Mouse (Mus musculus): ENCODE data around the gene Zfp579. TPM values are rescaled to one million over a fixed set of nuclear protein-coding genes. Genes with fewer than 3 reads are reported as not detected.

Zfp579 gene
- polyA plus RNA-seq, 1 experiment from 2014 or later, result 10.9 TPM

GRCm38 (mm10) chr7:4936832-4937231 lies 59.1 kb downstream of the Zfp579 start:
- DNase-seq (ENCODE audit: low spot score) (no peak), ATAC-seq (ENCODE audit: low FRiP score, low TSS enrichment) (no peak)
- Histone ChIP-seq H3K9me3 (ENCODE audit: control insufficient read depth, low read length) (no peaks in the 10 kb centered on the region), H3K4me1 (replicated peaks; ENCODE audit: control insufficient read depth, insufficient read depth) (no peaks in the 10 kb centered on the region), H3K4me3 (ENCODE audit: low read depth, low read length) (no peak overlapping the region), H3K36me3 (ENCODE audit: control insufficient read depth, insufficient read depth, low read length) (no peaks in the 10 kb centered on the region), H3K9ac (ENCODE audit: low read length) (no peak overlapping the region), H3K27me3 (ENCODE audit: control insufficient read depth, insufficient read depth, low read length) (no peaks in the 10 kb centered on the region), H3K27ac (replicated peaks) (no peak overlapping the region), H3K4me2 (replicated peaks; ENCODE audit: low read depth) (no peak overlapping the region)
- 74% methylated on average over 10 of the region's 10 CpGs for WGBS
- TF ChIP-seq CTCF (IDR thresholded peaks at IDR 0.05; ENCODE audit: low read depth), result no peak

- peak; percentile 44 for TF ChIP-seq CTCF (IDR thresholded peaks at IDR 0.05; ENCODE audit: low read depth)
- TF ChIP-seq EP300 (optimal IDR thresholded peaks at IDR 0.05), result no peak
- H3K4me2 ChIP-seq (replicated peaks; ENCODE audit: low read depth), result no peak overlapping the region
- H3K9ac ChIP-seq (ENCODE audit: low read length), result no peak overlapping the region
- no peaks in the 10 kb centered on the region for H3K9me3 ChIP-seq (ENCODE audit: control insufficient read depth, low read length)
- H3K27me3 ChIP-seq (ENCODE audit: control insufficient read depth, insufficient read depth, low read length), result no peaks in the 10 kb centered on the region
- no peak overlapping the region for H3K27ac ChIP-seq (replicated peaks)
- no peaks in the 10 kb centered on the region for H3K36me3 ChIP-seq (ENCODE audit: control insufficient read depth, insufficient read depth, low read length)
- H3K4me3 ChIP-seq (ENCODE audit: low read depth, low read length), result no peak overlapping the region
- no peaks in the 10 kb centered on the region for H3K4me1 ChIP-seq (replicated peaks; ENCODE audit: control insufficient read depth, insufficient read depth)
- 73% methylated on average over 4 of the region's 4 CpGs for WGBS
- ATAC-seq (ENCODE audit: low FRiP score, low TSS enrichment) (no peak), DNase-seq (ENCODE audit: low spot score) (no peak)
Observed at GRCm38 (mm10) chr7:4934160-4934914, 61.6 kb downstream of the Zfp579 start.

Other genes starting within 250 kb of the Zfp579 start
- 43.1 and 46.5 TPM in 2 replicates for gene Cox6b2, start 243.1 kb downstream of the Zfp579 start, polyA plus RNA-seq (2015; fragmentation: Nextera tagmentation; extraction: Ambion mirVana)
- not detected in 2 replicates for gene Fam71e2, start 224.9 kb downstream of the Zfp579 start, polyA plus RNA-seq (2015; fragmentation: Nextera tagmentation; extraction: Ambion mirVana)
- 0.42 and 0.65 TPM in 2 replicates for gene Il11, start 213.3 kb downstream of the Zfp579 start, polyA plus RNA-seq (2015; fragmentation: Nextera tagmentation; extraction: Ambion mirVana)
- gene Tmem190, start 213.2 kb downstream of the Zfp579 start, polyA plus RNA-seq (2015; fragmentation: Nextera tagmentation; extraction: Ambion mirVana), result 0.42 and 0.80 TPM in 2 replicates
- 69.0 and 70.7 TPM in 2 replicates for gene Tmem238, start 206.5 kb downstream of the Zfp579 start, polyA plus RNA-seq (2015; fragmentation: Nextera tagmentation; extraction: Ambion mirVana)
- gene Rpl28, start 203.3 kb downstream of the Zfp579 start, polyA plus RNA-seq (2015; fragmentation: Nextera tagmentation; extraction: Ambion mirVana), result 322 and 359 TPM in 2 replicates
- gene Ube2s, start 183.6 kb downstream of the Zfp579 start, polyA plus RNA-seq (2015; fragmentation: Nextera tagmentation; extraction: Ambion mirVana), result 95.5 and 111 TPM in 2 replicates
- gene Shisa7, start 151.5 kb downstream of the Zfp579 start, polyA plus RNA-seq (2015; fragmentation: Nextera tagmentation; extraction: Ambion mirVana), result 0.15 and 0.16 TPM in 2 replicates
- gene Isoc2b, start 125.9 kb downstream of the Zfp579 start, polyA plus RNA-seq (2015; fragmentation: Nextera tagmentation; extraction: Ambion mirVana), result 17.5 and 21.7 TPM in 2 replicates
- gene Isoc2a, start 119.0 kb downstream of the Zfp579 start, polyA plus RNA-seq (2015; fragmentation: Nextera tagmentation; extraction: Ambion mirVana), result 0.56 and 0.67 TPM in 2 replicates
- gene Gm36210, start 89.6 kb downstream of the Zfp579 start, polyA plus RNA-seq (2015; fragmentation: Nextera tagmentation; extraction: Ambion mirVana), result not detected in 2 replicates
- 1.8 and 1.9 TPM in 2 replicates for gene Zfp628, start 80.9 kb downstream of the Zfp579 start, polyA plus RNA-seq (2015; fragmentation: Nextera tagmentation; extraction: Ambion mirVana)
- 2.3 and 2.5 TPM in 2 replicates for gene Nat14, start 74.1 kb downstream of the Zfp579 start, polyA plus RNA-seq (2015; fragmentation: Nextera tagmentation; extraction: Ambion mirVana)
- gene Ssc5d, start 70.4 kb downstream of the Zfp579 start, polyA plus RNA-seq (2015; fragmentation: Nextera tagmentation; extraction: Ambion mirVana), result 1.3 and 1.9 TPM in 2 replicates
- 0.15 TPM in 1 of 2 replicates, not detected in the other for gene Sbk2, start 31.8 kb downstream of the Zfp579 start, polyA plus RNA-seq (2015; fragmentation: Nextera tagmentation; extraction: Ambion mirVana)
- gene Sbk3, start 25.0 kb downstream of the Zfp579 start, polyA plus RNA-seq (2015; fragmentation: Nextera tagmentation; extraction: Ambion mirVana), result 0.04 TPM in 1 of 2 replicates, not detected in the other
- 14.0 and 16.3 TPM in 2 replicates for gene Zfp524, start 18.3 kb upstream of the Zfp579 start, polyA plus RNA-seq (2015; fragmentation: Nextera tagmentation; extraction: Ambion mirVana)
- gene Fiz1, start 18.5 kb upstream of the Zfp579 start, polyA plus RNA-seq (2015; fragmentation: Nextera tagmentation; extraction: Ambion mirVana), result 14.9 and 17.8 TPM in 2 replicates
- gene Gm44973, start 19.3 kb upstream of the Zfp579 start, polyA plus RNA-seq (2015; fragmentation: Nextera tagmentation; extraction: Ambion mirVana), result 3.3 and 3.7 TPM in 2 replicates
- gene Zfp865, start 24.2 kb upstream of the Zfp579 start, polyA plus RNA-seq (2015; fragmentation: Nextera tagmentation; extraction: Ambion mirVana), result 2.2 and 2.3 TPM in 2 replicates
- gene Ccdc106, start 24.4 kb upstream of the Zfp579 start, polyA plus RNA-seq (2015; fragmentation: Nextera tagmentation; extraction: Ambion mirVana), result 13.6 and 14.6 TPM in 2 replicates
- gene 4632433K11Rik, start 38.0 kb upstream of the Zfp579 start, polyA plus RNA-seq (2015; fragmentation: Nextera tagmentation; extraction: Ambion mirVana), result not detected in 2 replicates
- 4.1 and 4.3 TPM in 2 replicates for gene Zfp784, start 42.3 kb upstream of the Zfp579 start, polyA plus RNA-seq (2015; fragmentation: Nextera tagmentation; extraction: Ambion mirVana)
- 21.0 and 21.6 TPM in 2 replicates for gene Zfp580, start 55.4 kb upstream of the Zfp579 start, polyA plus RNA-seq (2015; fragmentation: Nextera tagmentation; extraction: Ambion mirVana)
- gene U2af2, start 66.0 kb upstream of the Zfp579 start, polyA plus RNA-seq (2015; fragmentation: Nextera tagmentation; extraction: Ambion mirVana), result 49.2 and 50.1 TPM in 2 replicates
- gene Epn1, start 84.1 kb upstream of the Zfp579 start, polyA plus RNA-seq (2015; fragmentation: Nextera tagmentation; extraction: Ambion mirVana), result 41.0 and 44.5 TPM in 2 replicates
- gene Rfpl4, start 120.8 kb upstream of the Zfp579 start, polyA plus RNA-seq (2015; fragmentation: Nextera tagmentation; extraction: Ambion mirVana), result not detected in 2 replicates
- 0.35 and 0.50 TPM in 2 replicates for gene Rasl2-9, start 129.8 kb upstream of the Zfp579 start, polyA plus RNA-seq (2015; fragmentation: Nextera tagmentation; extraction: Ambion mirVana)
- gene Vmn1r55, start 153.5 kb upstream of the Zfp579 start, polyA plus RNA-seq (2015; fragmentation: Nextera tagmentation; extraction: Ambion mirVana), result 0.01 TPM in 1 of 2 replicates, not detected in the other
- gene Vmn1r56, start 200.6 kb upstream of the Zfp579 start, polyA plus RNA-seq (2015; fragmentation: Nextera tagmentation; extraction: Ambion mirVana), result not detected in 2 replicates
- not detected in 2 replicates for gene Vmn1r57, start 222.3 kb upstream of the Zfp579 start, polyA plus RNA-seq (2015; fragmentation: Nextera tagmentation; extraction: Ambion mirVana)